Mouse (Mus musculus) cerebellum, postnatal 4 days (tissue): ENCODE measurements around the gene March5.

ENCODE experiments used
- DNase-seq, 2 experiments: peaks; one replicate each; pipeline ENCODE4 v3.0.0; 2022; ENCODE audit warnings: low spot score in 2 of 2, mixed read lengths in 1 of 2

March5 gene

GRCm38 (mm10) chr19:37263943-37264897 is 56.9 kb downstream of the March5 start:
- DNase-seq, result peak in 1 of 2 experiments; percentile 27

- DNase-seq, result peak; percentile 91 to 92
Observed at GRCm38 (mm10) chr19:37265333-37266103, 58.2 kb downstream of the March5 start.

GRCm38 (mm10) chr19:37269106-37269505 is 61.8 kb downstream of the March5 start:
- no peak for DNase-seq
